Mouse (Mus musculus) spleen, postnatal 4 days (tissue): ENCODE measurements at regions not wholly inside any gene's neighbourhood (a gene's known extent, or its start where the extent isn't known, plus 50 kb on each side); places are given as distances from the start of the nearest gene placed in this dataset.
"Not testable (repeated sequence)": the region's sequence is repeated elsewhere in the genome, so short reads cannot be mapped to it uniquely, and the experiment has no call there.

Experiments used
- DNase-seq, 2 experiments: peaks; one replicate each; pipeline ENCODE4 v3.0.0; 2022; ENCODE audit warnings: low spot score in 2 of 2

DNA sequence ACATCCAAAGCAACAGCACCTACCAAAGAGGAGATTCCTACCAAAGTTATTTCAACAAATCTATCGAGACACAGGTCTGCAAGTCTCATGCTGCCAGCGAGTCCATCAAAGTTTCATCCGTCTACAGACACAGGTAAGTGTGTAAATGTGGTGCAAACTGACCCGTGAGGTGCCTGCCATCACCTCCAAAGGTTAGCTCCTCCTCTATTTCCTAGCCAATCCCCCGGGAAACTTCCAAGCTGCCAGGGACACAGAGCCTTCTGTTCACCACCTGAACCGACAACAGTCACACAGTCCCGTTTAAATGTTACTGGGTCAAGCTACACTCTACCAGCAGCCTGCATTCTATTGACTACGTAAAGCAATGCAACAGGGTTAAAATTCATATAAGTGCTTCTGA is 113.5 kb downstream of the Snurf start:
- not testable (repeated sequence) for DNase-seq

GRCm38 (mm10) chr7:59858480-59858879 is 146.4 kb downstream of the Snurf start:
- DNase-seq, result peak in 1 of 2 experiments; percentile 62
